24 mouse cellular contexts compared by ENCODE assay signal in genomic region chr5:128702224-128702623, GRCm38 (mm10). TPM values are rescaled to one million over a fixed set of nuclear protein-coding genes. Genes with fewer than 3 reads are reported as not detected.
DNase-seq lines count a peak whose midpoint lies in the region; ATAC-seq and TF ChIP-seq lines count a peak whose summit lies in the region.
"Had no signal": no experiment of that assay in that cellular context is flagged by ENCODE, and none has a peak within 500 bp of the region (broad histone marks: within the 10 kb centered on the region; RNA-seq: fewer than 3 reads in every experiment).

TSS of gene Piwil1 (plus strand) at chr5:128702524.

- peaks cover 18% of the 10 kb centered on the region; the same call in 1 of the 2 replicates for H3K27me3 ChIP-seq in hindbrain, embryonic 10.5 days (ENCODE audit: insufficient read depth, poor library complexity, severe bottlenecking)
- no peaks in the 10 kb centered on the region for H3K27me3 ChIP-seq in hindbrain, embryonic 11.5 days (ENCODE audit: control insufficient read depth, insufficient read depth, low read length)
- no peaks in the 10 kb centered on the region for H3K27me3 ChIP-seq in midbrain, embryonic 12.5 days
- H3K27me3 ChIP-seq in midbrain, embryonic 16.5 days (ENCODE audit: control insufficient read depth, insufficient read depth, low read depth, low read length) = no peaks in the 10 kb centered on the region
- no peaks in the 10 kb centered on the region for H3K27me3 ChIP-seq in stomach, postnatal 0 days (ENCODE audit: control insufficient read depth, insufficient read depth, low read length)
- H3K27me3 ChIP-seq: embryonic facial prominence, embryonic 12.5 days; forebrain, embryonic 15.5 days; Patski had no signal

- no peak for TF ChIP-seq EP300 in stomach, postnatal 0 days (optimal IDR thresholded peaks at IDR 0.05)

- peaks cover 9% of the 10 kb centered on the region; the same call in 1 of the 2 replicates for H3K9me3 ChIP-seq in hindbrain, embryonic 10.5 days
- H3K9me3 ChIP-seq in hindbrain, embryonic 11.5 days (ENCODE audit: control insufficient read depth, low read length) = no peaks in the 10 kb centered on the region
- peaks cover 7% of the 10 kb centered on the region; the same call in 1 of the 2 replicates for H3K9me3 ChIP-seq in midbrain, embryonic 12.5 days
- no peaks in the 10 kb centered on the region for H3K9me3 ChIP-seq in midbrain, embryonic 16.5 days (replicated peaks; ENCODE audit: control insufficient read depth, low read length, poor library complexity, severe bottlenecking)
- no peaks in the 10 kb centered on the region for H3K9me3 ChIP-seq in ES-E14 (ENCODE audit: control insufficient read depth, insufficient read depth, low read depth, low read length)
- H3K9me3 ChIP-seq in stomach, postnatal 0 days (ENCODE audit: control insufficient read depth, low read length) = no peaks in the 10 kb centered on the region
- H3K9me3 ChIP-seq: embryonic facial prominence, embryonic 10.5 days; forebrain, embryonic 15.5 days had no signal

- H3K9ac ChIP-seq in hindbrain, embryonic 11.5 days (ENCODE audit: low read depth, low read length) = no peak within 1 kb of the TSS
- no peak within 1 kb of the TSS for H3K9ac ChIP-seq in midbrain, embryonic 12.5 days (replicated peaks)
- H3K9ac ChIP-seq in midbrain, embryonic 16.5 days (ENCODE audit: low read depth, low read length) = no peak within 1 kb of the TSS
- no peak within 1 kb of the TSS for H3K9ac ChIP-seq in ES-E14 (ENCODE audit: insufficient read depth, low read depth, low read length, poor library complexity, severe bottlenecking)
- H3K9ac ChIP-seq in stomach, postnatal 0 days (ENCODE audit: low read length) = no peak within 1 kb of the TSS
- H3K9ac ChIP-seq: embryonic facial prominence, embryonic 12.5 days; forebrain, embryonic 13.5 days; forebrain, embryonic 15.5 days had no signal

- peaks cover 21% of the 10 kb centered on the region for H3K4me1 ChIP-seq in hindbrain, embryonic 10.5 days (replicated peaks)
- H3K4me1 ChIP-seq in hindbrain, embryonic 11.5 days (replicated peaks; ENCODE audit: control insufficient read depth, insufficient read depth, low read length) = no peaks in the 10 kb centered on the region
- peaks cover 15% of the 10 kb centered on the region for H3K4me1 ChIP-seq in midbrain, embryonic 12.5 days
- H3K4me1 ChIP-seq in midbrain, embryonic 16.5 days (ENCODE audit: control insufficient read depth, insufficient read depth, low read length) = peaks cover 8% of the 10 kb centered on the region
- peaks cover 0 to 2% of the 10 kb centered on the region in 2 experiments; a peak in 3 of 4 replicates for H3K4me1 ChIP-seq in ES-E14 (ENCODE audit: control insufficient read depth in 2 of 2, insufficient read depth in 2 of 2, low read length in 2 of 2, poor library complexity in 1 of 2)
- no peaks in the 10 kb centered on the region for H3K4me1 ChIP-seq in stomach, postnatal 0 days (replicated peaks; ENCODE audit: control insufficient read depth, insufficient read depth)

- peak within 1 kb of the TSS; percentile 79 for H3K27ac ChIP-seq in hindbrain, embryonic 10.5 days
- no peak within 1 kb of the TSS for H3K27ac ChIP-seq in hindbrain, embryonic 11.5 days (ENCODE audit: low read depth, low read length)
- H3K27ac ChIP-seq in midbrain, embryonic 12.5 days (replicated peaks) = peak within 1 kb of the TSS; percentile 61; the same call in 1 of the 2 replicates
- no peak within 1 kb of the TSS for H3K27ac ChIP-seq in midbrain, embryonic 16.5 days (ENCODE audit: low read length)
- no peak within 1 kb of the TSS for H3K27ac ChIP-seq in ES-E14 (ENCODE audit: insufficient read depth, low read depth, low read length, poor library complexity, severe bottlenecking)
- no peak within 1 kb of the TSS for H3K27ac ChIP-seq in stomach, postnatal 0 days (replicated peaks)
- H3K27ac ChIP-seq: embryonic facial prominence, embryonic 10.5 days; embryonic facial prominence, embryonic 12.5 days; forebrain, embryonic 13.5 days; forebrain, embryonic 15.5 days had no signal

- WGBS in hindbrain, embryonic 10.5 days = 85% methylated on average over 4 of the region's 4 CpGs
- 85% methylated on average over 4 of the region's 4 CpGs for WGBS in hindbrain, embryonic 11.5 days
- 78% methylated on average over 4 of the region's 4 CpGs for WGBS in midbrain, embryonic 12.5 days
- WGBS in midbrain, embryonic 16.5 days = 84% methylated on average over 4 of the region's 4 CpGs
- 73% methylated on average over 4 of the region's 4 CpGs for WGBS in stomach, postnatal 0 days

- in situ Hi-C loops in ES-E14 (cut with MboI; ENCODE audit: low sequenced_read_pairs in 2 of 2, unreplicated experiment in 2 of 2) = no loop called here

- no peak for ATAC-seq in hindbrain, embryonic 11.5 days (ENCODE audit: low FRiP score)
- ATAC-seq in midbrain, embryonic 12.5 days (ENCODE audit: low FRiP score, low read depth) = no peak
- ATAC-seq in midbrain, embryonic 16.5 days = no peak
- no peak for ATAC-seq in stomach, postnatal 0 days (ENCODE audit: low FRiP score, low TSS enrichment)
- ATAC-seq: activated CD4-positive, CD25-positive, alpha-beta regulatory T cell, adult 4 months; forebrain, embryonic 13.5 days; forebrain, embryonic 15.5 days; Patski had no signal

- H3K36me3 ChIP-seq in hindbrain, embryonic 10.5 days = no peaks in the 10 kb centered on the region
- H3K36me3 ChIP-seq in hindbrain, embryonic 11.5 days (ENCODE audit: control insufficient read depth, insufficient read depth, low read length) = no peaks in the 10 kb centered on the region
- no peaks in the 10 kb centered on the region for H3K36me3 ChIP-seq in midbrain, embryonic 12.5 days
- H3K36me3 ChIP-seq in midbrain, embryonic 16.5 days (ENCODE audit: control insufficient read depth, insufficient read depth, low read length) = no peaks in the 10 kb centered on the region
- no peaks in the 10 kb centered on the region for H3K36me3 ChIP-seq in ES-E14 (ENCODE audit: control insufficient read depth, insufficient read depth, low read length, poor library complexity, severe bottlenecking)
- no peaks in the 10 kb centered on the region for H3K36me3 ChIP-seq in stomach, postnatal 0 days (ENCODE audit: control insufficient read depth, insufficient read depth, low read length)
- H3K36me3 ChIP-seq: embryonic facial prominence, embryonic 10.5 days; embryonic facial prominence, embryonic 12.5 days; forebrain, embryonic 15.5 days; G1E had no signal

- no peak for DNase-seq in hindbrain, embryonic 10.5 days (ENCODE audit: low spot score)
- no peak for DNase-seq in hindbrain, embryonic 11.5 days (ENCODE audit: low spot score)
- no peak for DNase-seq in ES-E14 (ENCODE audit: low read depth, low spot score)
- no peak for DNase-seq in stomach, postnatal 0 days (ENCODE audit: low spot score)
- DNase-seq: adrenal gland, adult 8-10 months; adrenal gland, postnatal 14 days; adrenal gland, postnatal 36 days; cerebellum, adult 11-12 months; cerebellum, adult 2 months; cerebellum, adult 9-10 months; cerebellum, postnatal 10 days; cerebellum, postnatal 25 days had no signal

- no peak within 1 kb of the TSS for H3K4me2 ChIP-seq in hindbrain, embryonic 11.5 days (replicated peaks; ENCODE audit: low read depth, low read length)
- no peak within 1 kb of the TSS for H3K4me2 ChIP-seq in midbrain, embryonic 12.5 days (replicated peaks)
- no peak within 1 kb of the TSS for H3K4me2 ChIP-seq in midbrain, embryonic 16.5 days (ENCODE audit: low read length)
- no peak within 1 kb of the TSS for H3K4me2 ChIP-seq in stomach, postnatal 0 days (replicated peaks; ENCODE audit: low read depth)
- H3K4me2 ChIP-seq: forebrain, embryonic 13.5 days had no signal

- no peak within 1 kb of the TSS for H3K4me3 ChIP-seq in hindbrain, embryonic 10.5 days
- no peak within 1 kb of the TSS for H3K4me3 ChIP-seq in hindbrain, embryonic 11.5 days (ENCODE audit: low read depth, low read length)
- H3K4me3 ChIP-seq in midbrain, embryonic 12.5 days = no peak within 1 kb of the TSS
- H3K4me3 ChIP-seq in midbrain, embryonic 16.5 days (ENCODE audit: low read depth, low read length) = no peak within 1 kb of the TSS
- no peak within 1 kb of the TSS for H3K4me3 ChIP-seq in ES-E14 (ENCODE audit: insufficient read depth in 1 of 2, low read depth in 1 of 2, low read length in 2 of 2, poor library complexity in 1 of 2, severe bottlenecking in 1 of 2)
- H3K4me3 ChIP-seq in stomach, postnatal 0 days (ENCODE audit: low read depth, low read length) = no peak within 1 kb of the TSS
- H3K4me3 ChIP-seq: embryonic facial prominence, embryonic 12.5 days; forebrain, embryonic 13.5 days; forebrain, embryonic 15.5 days had no signal

- TF ChIP-seq CTCF in stomach, postnatal 0 days (IDR thresholded peaks at IDR 0.05; ENCODE audit: low read depth) = no peak

TF ChIP-seq in ES-E14, 5 proteins besides CTCF, POLR2A, EP300 and RAD21:
- TF ChIP-seq ZNF384 (IDR thresholded peaks at IDR 0.05; ENCODE audit: low read depth, low read length) (0 out of 2 replicates have a peak, but pooled peaks have one; percentile 42), ZC3H11A (IDR thresholded peaks at IDR 0.05; ENCODE audit: borderline replicate concordance, low read depth, low read length) (no peak)

RNA-seq across cellular contexts. Expression of gene Piwil1, which starts in this region (rescaled TPM):
- polyA plus RNA-seq in hindbrain, embryonic 10.5 days (2016; fragmentation: Nextera tagmentation; extraction: Ambion mirVana) = 0.14 TPM in 1 of 2 replicates, not detected in the other
- polyA plus RNA-seq in hindbrain, embryonic 11.5 days (2014; fragmentation: Nextera tagmentation; extraction: Ambion mirVana) = 0.04 TPM in 1 of 2 replicates, not detected in the other
- 0.17 and 0.24 TPM in 2 replicates for polyA plus RNA-seq in midbrain, embryonic 12.5 days (2016; fragmentation: Nextera tagmentation; extraction: Ambion mirVana)
- 0.28 and 0.45 TPM in 2 replicates for polyA plus RNA-seq in midbrain, embryonic 16.5 days (2015; fragmentation: Nextera tagmentation; extraction: Ambion mirVana)
- total RNA-seq in ES-E14 (2012; rRNA removed) = 0.26 and 0.62 TPM in 2 replicates
- polyA plus RNA-seq in stomach, postnatal 0 days (2015; fragmentation: Nextera tagmentation; extraction: Ambion mirVana) = not detected in 2 replicates
- total RNA-seq: adrenal gland, adult 18-20 months; adrenal gland, adult 8-10 months; adrenal gland, postnatal 14 days; adrenal gland, postnatal 36 days had no signal
- polyA plus RNA-seq: C2C12; embryonic facial prominence, embryonic 10.5 days; forebrain, embryonic 11.5 days; forebrain, embryonic 13.5 days; G1E; Patski had no signal

Comparison
In these comparisons a context has a peak if more than half of its experiments do, and no peak if none do; other contexts are left out.
1. H3K27ac ChIP-seq: peak in hindbrain, embryonic 10.5 days (single experiment) and midbrain, embryonic 12.5 days (single experiment); none in hindbrain, embryonic 11.5 days (single experiment), midbrain, embryonic 16.5 days (single experiment), ES-E14 (single experiment) and stomach, postnatal 0 days (single experiment).